Mouse (Mus musculus): ENCODE results near the gene Klc2. TPM values are rescaled to one million over a fixed set of nuclear protein-coding genes. Genes with fewer than 3 reads are reported as not detected.

Gene Klc2
- polyA plus RNA-seq, 1 experiment = 187 TPM

Other genes with a start within 250 kb of the Klc2 start
- 0.76 and 1.2 TPM in 2 replicates for gene Actn3, start 240.7 kb downstream of the Klc2 start, polyA plus RNA-seq (2012; rRNA removed)
- gene Zdhhc24, start 239.9 kb downstream of the Klc2 start, polyA plus RNA-seq (2012; rRNA removed) = 40.9 and 41.3 TPM in 2 replicates
- gene Bbs1, start 211.9 kb downstream of the Klc2 start, polyA plus RNA-seq (2012; rRNA removed) = 32.7 and 36.4 TPM in 2 replicates
- 45.7 and 46.2 TPM in 2 replicates for gene Dpp3, start 190.3 kb downstream of the Klc2 start, polyA plus RNA-seq (2012; rRNA removed)
- gene Peli3, start 175.4 kb downstream of the Klc2 start, polyA plus RNA-seq (2012; rRNA removed) = 13.7 and 15.0 TPM in 2 replicates
- 52.3 and 64.9 TPM in 2 replicates for gene Mrpl11, start 156.4 kb downstream of the Klc2 start, polyA plus RNA-seq (2012; rRNA removed)
- gene Npas4, start 128.2 kb downstream of the Klc2 start, polyA plus RNA-seq (2012; rRNA removed) = 19.8 and 36.8 TPM in 2 replicates
- 23.2 and 26.5 TPM in 2 replicates for gene Slc29a2, start 94.7 kb downstream of the Klc2 start, polyA plus RNA-seq (2012; rRNA removed)
- gene B4gat1, start 79.7 kb downstream of the Klc2 start, polyA plus RNA-seq (2012; rRNA removed) = 96.1 and 97.4 TPM in 2 replicates
- gene AC124502.3, start 79.7 kb downstream of the Klc2 start, polyA plus RNA-seq (2012; rRNA removed) = 4.4 and 5.4 TPM in 2 replicates
- gene Brms1, start 77.2 kb downstream of the Klc2 start, polyA plus RNA-seq (2012; rRNA removed) = 32.4 and 32.5 TPM in 2 replicates
- gene Rin1, start 68.1 kb downstream of the Klc2 start, polyA plus RNA-seq (2012; rRNA removed) = 59.9 and 70.6 TPM in 2 replicates
- gene Cd248, start 50.5 kb downstream of the Klc2 start, polyA plus RNA-seq (2012; rRNA removed) = 5.2 and 5.7 TPM in 2 replicates
- gene Tmem151a, start 33.0 kb downstream of the Klc2 start, polyA plus RNA-seq (2012; rRNA removed) = 106 and 122 TPM in 2 replicates
- gene Yif1a, start 30.0 kb downstream of the Klc2 start, polyA plus RNA-seq (2012; rRNA removed) = 44.7 and 45.1 TPM in 2 replicates
- 383 and 422 TPM in 2 replicates for gene Cnih2, start 20.0 kb downstream of the Klc2 start, polyA plus RNA-seq (2012; rRNA removed)
- gene Rab1b, start 11.5 kb downstream of the Klc2 start, polyA plus RNA-seq (2012; rRNA removed) = 190 and 208 TPM in 2 replicates
- gene Pacs1, start 154.6 kb upstream of the Klc2 start, polyA plus RNA-seq (2012; rRNA removed) = 43.3 and 47.3 TPM in 2 replicates
- 168 and 172 TPM in 2 replicates for gene Sf3b2, start 176.9 kb upstream of the Klc2 start, polyA plus RNA-seq (2012; rRNA removed)
- 61.5 and 70.3 TPM in 2 replicates for gene Gal3st3, start 179.8 kb upstream of the Klc2 start, polyA plus RNA-seq (2012; rRNA removed)
- gene Catsper1, start 217.2 kb upstream of the Klc2 start, polyA plus RNA-seq (2012; rRNA removed) = not detected in 2 replicates
- gene Cst6, start 231.0 kb upstream of the Klc2 start, polyA plus RNA-seq (2012; rRNA removed) = 9.6 and 10.2 TPM in 2 replicates
- gene Eif1ad, start 248.2 kb upstream of the Klc2 start, polyA plus RNA-seq (2012; rRNA removed) = 25.4 and 27.0 TPM in 2 replicates
- gene Banf1, start 248.6 kb upstream of the Klc2 start, polyA plus RNA-seq (2012; rRNA removed) = 95.2 and 99.8 TPM in 2 replicates